Mouse (Mus musculus): Measurements from ENCODE around the gene Vezt. TPM values are rescaled to one million over a fixed set of nuclear protein-coding genes. Genes with fewer than 3 reads are reported as not detected.

The Vezt gene
- total and polyA plus RNA-seq, 3 experiments, result 9.5 to 13.5 TPM; not detected in 1

DNA sequence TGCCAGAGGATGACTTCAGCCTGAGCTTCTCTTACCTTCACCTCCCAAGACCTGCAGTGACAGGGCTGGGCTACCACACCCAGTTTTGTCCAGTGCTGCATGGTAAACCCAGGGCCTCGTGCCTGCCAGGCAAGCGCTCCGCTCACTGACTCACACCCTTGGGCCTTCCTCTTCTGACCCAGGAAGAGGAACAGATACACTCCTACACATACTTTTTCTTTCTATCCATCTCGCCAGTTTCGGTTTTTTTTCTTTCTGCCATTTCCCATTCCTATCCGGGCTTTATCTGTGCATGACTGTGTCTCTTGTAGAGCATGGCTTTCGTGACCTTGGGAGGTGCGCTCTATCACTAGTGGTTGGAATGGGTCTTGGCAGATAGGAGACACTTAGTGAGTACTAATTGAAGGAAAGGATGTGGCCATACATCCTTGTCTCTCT is 24.0 kb upstream of the Vezt start:
- H3K9me3 ChIP-seq (replicated peaks; ENCODE audit: insufficient read depth, low read length), result no peaks in the 10 kb centered on the region
- peak; percentile 82 for DNase-seq (ENCODE audit: low read depth, low spot score)
- no peaks in the 10 kb centered on the region for H3K79me2 ChIP-seq (ENCODE audit: control insufficient read depth, insufficient read depth, low read length, poor library complexity)
- peaks cover 5 to 18% of the 10 kb centered on the region in 2 experiments; a peak in 3 of 4 replicates for H3K4me1 ChIP-seq (ENCODE audit: control insufficient read depth in 1 of 2, insufficient read depth in 2 of 2, low read length in 2 of 2)
- H3K4me3 ChIP-seq (ENCODE audit: control insufficient read depth in 1 of 2, insufficient read depth in 1 of 2, low read depth in 2 of 2, low read length in 2 of 2), result peak overlapping the region; percentile 23 to 30
- TF ChIP-seq TAL1 (IDR thresholded peaks at IDR 0.05; ENCODE audit: low read length), result no peak
- TF ChIP-seq ELF1 (IDR thresholded peaks at IDR 0.05; ENCODE audit: low read depth, low read length), result no peak
- no peak for TF ChIP-seq CHD2 (IDR thresholded peaks at IDR 0.05; ENCODE audit: low read length)
- peak; percentile 65; the same call in 1 of the 2 replicates for TF ChIP-seq ETS1 (IDR thresholded peaks at IDR 0.05; ENCODE audit: low read depth, low read length)
- peak; percentile 49; the same call in 1 of the 2 replicates for TF ChIP-seq SIN3A (IDR thresholded peaks at IDR 0.05; ENCODE audit: low read length)
- no peak for TF ChIP-seq POLR2AphosphoS2 (IDR thresholded peaks at IDR 0.05; ENCODE audit: low read length)
- TF ChIP-seq CHD1 (IDR thresholded peaks at IDR 0.05; ENCODE audit: low read depth, low read length), result no peak
- no peak for TF ChIP-seq ZMIZ1 (IDR thresholded peaks at IDR 0.05; ENCODE audit: low read depth, low read length)
- no peak for TF ChIP-seq USF2 (IDR thresholded peaks at IDR 0.05; ENCODE audit: borderline replicate concordance in 1 of 2, insufficient read depth in 1 of 2, low read depth in 1 of 2, low read length in 2 of 2)
- no peak for TF ChIP-seq MEF2A (IDR thresholded peaks at IDR 0.05; ENCODE audit: extremely low read depth, insufficient replicate concordance, low read depth, low read length, poor library complexity, severe bottlenecking)
- TF ChIP-seq NELFE (IDR thresholded peaks at IDR 0.05; ENCODE audit: low read depth, low read length), result no peak; the same call in 1 of the 2 replicates
- peak; percentile 52; the same call in 1 of the 2 replicates for TF ChIP-seq HCFC1 (IDR thresholded peaks at IDR 0.05; ENCODE audit: low read depth, low read length)
- TF ChIP-seq GATA1 (IDR thresholded peaks at IDR 0.05; ENCODE audit: low read depth, low read length), result peak; percentile 59; the same call in 1 of the 2 replicates
- no peak for TF ChIP-seq ZC3H11A (IDR thresholded peaks at IDR 0.05; ENCODE audit: low read depth, low read length)
- peak; percentile 58 to 69 for TF ChIP-seq EP300 (IDR thresholded peaks at IDR 0.05; ENCODE audit: low read depth in 1 of 2, low read length in 2 of 2)
- peak; percentile 82 for TF ChIP-seq ZNF384 (IDR thresholded peaks at IDR 0.05; ENCODE audit: low read depth, low read length)
- TF ChIP-seq UBTF (IDR thresholded peaks at IDR 0.05; ENCODE audit: borderline replicate concordance, insufficient read depth, low read depth, low read length), result no peak
- TF ChIP-seq GABPA (IDR thresholded peaks at IDR 0.05; ENCODE audit: low read depth, low read length), result no peak
- TF ChIP-seq MYC (IDR thresholded peaks at IDR 0.05; ENCODE audit: low read depth, low read length), result peak; percentile 84
- TF ChIP-seq RCOR1 (IDR thresholded peaks at IDR 0.05; ENCODE audit: low read depth, low read length), result no peak
- TF ChIP-seq MAX (IDR thresholded peaks at IDR 0.05; ENCODE audit: low read length), result peak; percentile 88
- no peak for TF ChIP-seq BHLHE40 (IDR thresholded peaks at IDR 0.05; ENCODE audit: borderline replicate concordance, low read depth, low read length)
- TF ChIP-seq POLR2A (IDR thresholded peaks at IDR 0.05; ENCODE audit: control insufficient read depth in 1 of 2, insufficient read depth in 1 of 2, low read depth in 1 of 2, low read length in 2 of 2, poor library complexity in 1 of 2), result peak in 1 of 2 experiments; percentile 53; a peak in 2 of 4 replicates
- TF ChIP-seq MAZ (IDR thresholded peaks at IDR 0.05; ENCODE audit: low read depth, low read length), result no peak
- no peak for TF ChIP-seq ZKSCAN1 (IDR thresholded peaks at IDR 0.05; ENCODE audit: low read depth, low read length)
- peak overlapping the region; percentile 43 for H3K9ac ChIP-seq (ENCODE audit: control insufficient read depth, low read depth, low read length, poor library complexity, severe bottlenecking)
- no peaks in the 10 kb centered on the region for H3K27me3 ChIP-seq (ENCODE audit: control insufficient read depth in 1 of 2, insufficient read depth in 2 of 2, low read length in 2 of 2)
- peak overlapping the region; percentile 70 for H3K27ac ChIP-seq (ENCODE audit: control insufficient read depth, low read depth, low read length)
- H3K36me3 ChIP-seq (ENCODE audit: control insufficient read depth in 1 of 2, insufficient read depth in 2 of 2, low read length in 2 of 2), result peaks cover 0 to 14% of the 10 kb centered on the region in 2 experiments; a peak in 2 of 4 replicates
